Mouse (Mus musculus) liver, adult 2 months (tissue): ENCODE measurements around the gene Hoxa2. TPM values are rescaled to one million over a fixed set of nuclear protein-coding genes. Genes with fewer than 3 reads are reported as not detected.
A peak's percentile ranks its signal among the peaks of the same experiment; 100 is the strongest.

Experiments
- DNase-seq: peaks from one replicate; pipeline ENCODE4 v3.0.0-alpha.2; 2011; ENCODE audit warnings: low read depth, low spot score; ENCODE audit errors: extremely low read depth
- H3K27ac ChIP-seq: fragments of 200-500 bp; replicated peaks from 2 replicates; pipeline ENCODE4 v1.5.1; 2012; ENCODE audit warnings: low read depth, mild to moderate bottlenecking, control low read depth, inconsistent platforms, low read length; ENCODE audit not compliant: insufficient read depth
- H3K27me3 ChIP-seq: fragments of 200-500 bp; 2 replicates; pipeline ENCODE4 v1.6.1; 2012; ENCODE audit warnings: mild to moderate bottlenecking, moderate library complexity, low read length, inconsistent platforms; ENCODE audit not compliant: control insufficient read depth, insufficient read depth
- H3K36me3 ChIP-seq: fragments of 200-500 bp; 2 replicates; pipeline ENCODE4 v1.6.1; 2012; ENCODE audit warnings: low read length, inconsistent platforms; ENCODE audit not compliant: control insufficient read depth, insufficient read depth
- H3K4me1 ChIP-seq: fragments of 200-500 bp; 2 replicates; pipeline ENCODE4 v1.6.1; 2011; ENCODE audit warnings: low read length; ENCODE audit not compliant: control insufficient read depth, insufficient read depth
- H3K4me3 ChIP-seq: fragments of 200-500 bp; 2 replicates; pipeline ENCODE4 v1.5.1; 2011; ENCODE audit warnings: low read depth, mild to moderate bottlenecking, control low read depth, low read length, moderate library complexity; ENCODE audit not compliant: insufficient read depth
- H3K79me2 ChIP-seq: fragments of 200-500 bp; 2 replicates; pipeline ENCODE4 v1.6.1; 2012; ENCODE audit warnings: inconsistent platforms, mild to moderate bottlenecking, low read length, moderate library complexity; ENCODE audit not compliant: control insufficient read depth, insufficient read depth
- H3K9ac ChIP-seq: fragments of 200-500 bp; 2 replicates; pipeline ENCODE4 v1.6.1; 2012; ENCODE audit warnings: low read depth, mild to moderate bottlenecking, control low read depth, inconsistent platforms, low read length
- CTCF ChIP-seq: fragments of 200-500 bp; IDR thresholded peaks from 2 replicates; pipeline ENCODE4 v1.5.1; 2011; ENCODE audit warnings: low read depth, low read length, control low read depth
- POLR2A ChIP-seq: fragments of 200-500 bp; IDR thresholded peaks from 2 replicates; pipeline ENCODE4 v1.6.1; 2011; ENCODE audit warnings: low read length, control low read depth; ENCODE audit not compliant: insufficient read depth; ENCODE audit errors: extremely low read depth
- WGBS: fragments of 180-500 bp; shearing (Covaris S2); methylation state at CpG from one replicate; pipeline ENCODE4 v1.1.7; 2018; 5-methylcytosine and 5-hydroxymethylcytosine counted together
- polyA plus RNA-seq: library from polyadenylated mRNA; depleted of rRNA; stranded (reverse); fragments of >200 nt; gene quantifications from 2 replicates; pipeline ENCODE4 v1.2.3, GENCODE M21; 2012
- total RNA-seq: library from RNA; depleted of rRNA; stranded (reverse); fragments of >200 nt; gene quantifications from 2 replicates; pipeline ENCODE4 v1.2.3, GENCODE M21; 2014

Gene Hoxa2
- total and polyA plus RNA-seq, 2 experiments = 0.09 to 0.27 TPM

- Histone ChIP-seq H3K27me3 (peaks cover 16% of the 10 kb centered on the region), H3K27ac (no peak overlapping the region), H3K4me3 (no peak overlapping the region), H3K79me2 (no peaks in the 10 kb centered on the region), H3K4me1 (no peaks in the 10 kb centered on the region), H3K36me3 (no peaks in the 10 kb centered on the region), H3K9ac (no peak overlapping the region)
- WGBS = 21% methylated on average over 10 of the region's 10 CpGs
- TF ChIP-seq POLR2A (no peak), CTCF (no peak)
- DNase-seq = no peak
Measured at GRCm38 (mm10) chr6:52179690-52180089, 15.1 kb upstream of the Hoxa2 start.

- Histone ChIP-seq H3K27me3 (peaks cover 12% of the 10 kb centered on the region), H3K4me1 (no peaks in the 10 kb centered on the region), H3K27ac (no peak overlapping the region), H3K36me3 (no peaks in the 10 kb centered on the region), H3K9ac (no peak overlapping the region), H3K4me3 (no peak overlapping the region), H3K79me2 (no peaks in the 10 kb centered on the region)
- DNase-seq = no peak
- TF ChIP-seq POLR2A = no peak
- no peak for TF ChIP-seq CTCF
- 28% methylated on average over 4 of the region's 4 CpGs for WGBS
Measured at GRCm38 (mm10) chr6:52178918-52179665, 14.5 kb upstream of the Hoxa2 start.

DNA sequence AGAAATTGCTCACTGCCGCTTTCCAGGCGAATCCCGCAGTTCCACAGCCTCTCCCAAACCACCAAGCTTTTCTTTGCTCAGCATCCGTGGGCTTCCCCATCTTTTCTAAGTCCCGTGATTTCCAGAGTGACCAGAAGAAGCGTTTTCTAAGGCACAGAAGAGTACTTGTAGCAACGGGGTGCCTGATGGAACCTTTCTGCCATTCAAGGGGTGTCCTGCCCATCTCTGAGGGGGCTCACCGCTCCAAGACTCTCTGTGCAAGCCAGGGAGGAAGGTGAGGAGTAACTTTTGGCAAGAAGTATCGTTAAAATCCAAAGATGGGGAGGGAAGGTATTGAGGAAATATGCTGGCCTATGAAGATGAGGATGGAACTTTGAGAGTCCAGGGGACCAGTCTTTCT is 13.2 kb upstream of the Hoxa2 start:
- TF ChIP-seq CTCF (no peak), POLR2A (no peak)
- Histone ChIP-seq H3K4me1 (no peaks in the 10 kb centered on the region), H3K4me3 (no peak overlapping the region), H3K27me3 (peaks cover 8% of the 10 kb centered on the region; the same call in 1 of the 2 replicates), H3K27ac (no peak overlapping the region), H3K36me3 (no peaks in the 10 kb centered on the region), H3K9ac (no peak overlapping the region), H3K79me2 (no peaks in the 10 kb centered on the region)
- 20% methylated on average over 9 of the region's 9 CpGs for WGBS
- no peak for DNase-seq

DNA sequence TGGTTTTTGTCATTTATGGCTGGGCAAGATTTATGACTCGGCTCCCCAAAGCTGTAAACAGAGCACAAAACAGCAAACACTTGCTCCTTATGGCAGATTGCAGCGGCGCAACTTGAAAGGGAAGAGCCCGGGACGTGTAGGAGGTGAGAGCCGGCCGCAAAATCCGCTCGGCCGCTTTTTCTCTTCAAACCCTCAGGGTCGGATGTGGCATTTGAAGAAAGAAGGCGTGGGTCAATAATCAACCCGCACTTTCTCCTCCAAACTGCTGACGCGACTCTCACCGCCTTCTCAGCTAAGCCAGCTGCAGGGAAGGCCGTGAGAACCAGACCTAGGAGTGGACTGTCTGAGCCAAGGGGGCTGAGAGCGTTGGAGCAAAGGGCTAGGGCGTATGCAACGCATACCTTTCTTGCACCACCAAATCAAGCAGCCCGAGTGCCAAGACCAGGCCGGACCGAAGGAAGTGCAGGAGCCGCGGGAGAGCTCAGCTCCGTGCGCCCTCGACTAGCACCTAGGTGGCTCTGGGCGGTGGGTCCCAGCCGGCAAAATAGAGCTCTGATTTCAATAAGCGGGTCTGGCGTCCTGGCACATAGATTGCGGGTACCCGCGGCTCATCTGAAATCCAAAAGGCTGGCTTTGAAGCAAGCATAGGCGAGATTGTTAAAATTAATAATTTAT is 12.6 kb upstream of the Hoxa2 start, which contains the start of gene 5730596B20Rik:
5730596B20Rik (plus strand) TSS at position 438 of the 675 bp plus-strand sequence.
- WGBS = 9% methylated on average over 36 of the region's 36 CpGs
- no peak for DNase-seq
- peak within 1 kb of the TSS; percentile 45 for H3K4me3 ChIP-seq
- peaks cover 8% of the 10 kb centered on the region; the same call in 1 of the 2 replicates for H3K27me3 ChIP-seq
- H3K27ac ChIP-seq = peak within 1 kb of the TSS; percentile 53
- TF ChIP-seq POLR2A (no peak), CTCF (no peak)
- H3K79me2 ChIP-seq = no peaks in the 10 kb centered on the region
- H3K36me3 ChIP-seq = no peaks in the 10 kb centered on the region
- peak within 1 kb of the TSS; percentile 43 for H3K9ac ChIP-seq
- H3K4me1 ChIP-seq = no peaks in the 10 kb centered on the region

DNA sequence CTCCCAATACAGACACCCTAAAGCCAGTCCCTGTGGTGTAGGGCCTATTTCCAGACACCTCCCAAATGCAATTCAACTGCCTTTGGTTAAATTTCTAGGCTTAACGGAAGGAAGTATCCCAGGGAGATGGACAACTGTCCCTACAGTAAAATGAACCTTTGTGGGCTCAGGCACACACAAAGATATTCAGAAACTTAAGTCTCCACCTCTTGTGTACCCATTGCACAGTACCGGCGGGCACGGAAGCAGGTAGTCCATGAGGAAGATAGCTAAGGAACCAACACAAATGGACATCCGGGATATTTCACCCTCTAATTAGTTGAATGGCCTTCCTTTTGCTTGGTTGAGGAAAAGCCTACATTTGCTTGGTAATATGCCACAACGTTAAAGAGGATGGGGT is 11.8 kb upstream of the Hoxa2 start:
- TF ChIP-seq POLR2A = no peak
- TF ChIP-seq CTCF = no peak
- no peak for DNase-seq
- Histone ChIP-seq H3K9ac (peak overlapping the region; percentile 31), H3K27me3 (peaks cover 8% of the 10 kb centered on the region; the same call in 1 of the 2 replicates), H3K36me3 (no peaks in the 10 kb centered on the region), H3K79me2 (no peaks in the 10 kb centered on the region), H3K4me1 (no peaks in the 10 kb centered on the region), H3K4me3 (peak overlapping the region; percentile 45), H3K27ac (peak overlapping the region; percentile 53)
- WGBS = 11% methylated on average over 6 of the region's 6 CpGs

- Histone ChIP-seq H3K4me3 (peak overlapping the region; percentile 45), H3K36me3 (no peaks in the 10 kb centered on the region), H3K4me1 (no peaks in the 10 kb centered on the region), H3K79me2 (no peaks in the 10 kb centered on the region), H3K9ac (no peak overlapping the region; the same call in 1 of the 2 replicates), H3K27me3 (peaks cover 8% of the 10 kb centered on the region; the same call in 1 of the 2 replicates), H3K27ac (peak overlapping the region; percentile 53)
- no peak for DNase-seq
- WGBS = 6% methylated on average over 25 of the region's 35 CpGs
- TF ChIP-seq POLR2A = no peak
- TF ChIP-seq CTCF = no peak
Measured at GRCm38 (mm10) chr6:52175864-52176263, 11.2 kb upstream of the Hoxa2 start.
